Mouse (Mus musculus): ENCODE data around the gene Fam189a1. TPM values are rescaled to one million over a fixed set of nuclear protein-coding genes. Genes with fewer than 3 reads are reported as not detected.

Fam189a1 gene
- total RNA-seq (2023), result 0.25 and 0.63 TPM in 2 replicates

GRCm38 (mm10) chr7:65156514-65156911 lies at the start of gene Fam189a1:
Gene Fam189a1, minus strand, starts transcription at chr7:65156570.

GRCm38 (mm10) chr7:64872743-64873241 lies 283.6 kb downstream of the Fam189a1 start, which contains the start of gene Nsmce3:
Gene Nsmce3, minus strand, starts transcription at chr7:64872997.

All from neutrophil, adult 65 days (primary cell).